Mouse (Mus musculus): ENCODE measurements at regions not wholly inside any gene's neighbourhood (a gene's known extent, or its start where the extent isn't known, plus 50 kb on each side); places are given as distances from the start of the nearest gene placed in this dataset.

- DNase-seq (ENCODE audit: low spot score), result no peak
These were observed 56.8 kb upstream of the Magi1 start for GRCm38 (mm10) chr6:94340546-94340945.

GRCm38 (mm10) chr6:94336168-94336567 is 52.5 kb upstream of the Magi1 start:
- no peak for DNase-seq (ENCODE audit: low spot score)
